Mouse (Mus musculus): ENCODE measurements around the gene Rimklb. TPM values are rescaled to one million over a fixed set of nuclear protein-coding genes. Genes with fewer than 3 reads are reported as not detected.

Gene Rimklb
- 86.5 and 87.8 TPM in 2 replicates for polyA plus RNA-seq (2015; fragmentation: Nextera tagmentation; extraction: Ambion mirVana)

DNA sequence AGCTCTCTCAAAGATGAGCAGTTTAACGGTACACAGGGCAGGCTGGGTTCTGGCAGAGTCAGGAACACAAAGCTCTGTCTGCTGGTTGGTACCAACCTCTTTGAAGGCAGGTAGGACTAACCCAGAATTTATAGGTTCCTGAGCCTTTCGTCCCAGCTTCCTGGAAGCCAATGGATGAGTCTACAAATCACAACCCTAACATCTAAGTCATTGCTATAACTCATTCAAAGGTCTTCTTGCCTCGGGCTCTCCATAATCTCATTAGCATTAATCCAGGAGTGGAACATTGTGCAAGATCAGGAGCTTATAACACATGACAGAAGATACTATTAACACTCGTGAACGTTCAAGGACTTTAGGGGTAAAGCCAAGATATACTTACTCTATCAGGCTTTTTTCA is at the start of gene Rimklb:
Gene Rimklb, minus strand, starts transcription at position 101 of the 400 bp plus-strand sequence.

DNA sequence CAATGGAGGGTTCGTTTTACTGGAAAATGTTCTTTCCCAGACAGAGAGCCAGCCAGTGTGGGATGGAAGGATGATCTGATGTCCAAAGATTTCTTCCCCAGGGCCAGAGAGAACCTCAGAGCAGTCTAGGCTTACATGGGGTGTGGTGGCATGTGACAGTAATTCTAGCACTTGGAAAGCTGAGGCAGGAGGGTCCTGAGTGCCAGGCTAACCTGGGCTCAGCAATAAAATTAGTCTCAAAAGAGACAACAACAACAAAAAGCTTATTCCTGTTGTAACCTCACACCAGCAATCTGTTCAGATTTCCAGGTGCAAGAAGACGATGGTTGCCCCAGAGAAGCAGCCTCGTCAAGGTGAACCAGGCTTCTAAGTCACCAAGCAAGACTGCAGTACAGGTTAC is 7.0 kb upstream of the Rimklb start, which contains the start of gene Mfap5:
Gene Mfap5, plus strand, starts transcription at position 301 of the 400 bp plus-strand sequence.

Other genes with a start within 250 kb of the Rimklb start
- gene Klrg1, start 215.9 kb downstream of the Rimklb start, polyA plus RNA-seq (2015; fragmentation: Nextera tagmentation; extraction: Ambion mirVana): 0.90 and 1.1 TPM in 2 replicates
- gene M6pr, start 190.0 kb downstream of the Rimklb start, polyA plus RNA-seq (2015; fragmentation: Nextera tagmentation; extraction: Ambion mirVana): 48.1 and 49.9 TPM in 2 replicates
- 19.5 and 21.6 TPM in 2 replicates for gene Phc1, start 158.2 kb downstream of the Rimklb start, polyA plus RNA-seq (2015; fragmentation: Nextera tagmentation; extraction: Ambion mirVana)
- gene Mfap5, start 7.1 kb upstream of the Rimklb start, polyA plus RNA-seq (2015; fragmentation: Nextera tagmentation; extraction: Ambion mirVana): 41.0 and 72.5 TPM in 2 replicates
- 0.15 and 0.43 TPM in 2 replicates for gene Aicda, start 55.0 kb upstream of the Rimklb start, polyA plus RNA-seq (2015; fragmentation: Nextera tagmentation; extraction: Ambion mirVana)
- gene Apobec1, start 103.7 kb upstream of the Rimklb start, polyA plus RNA-seq (2015; fragmentation: Nextera tagmentation; extraction: Ambion mirVana): 2.7 and 3.9 TPM in 2 replicates
- 0.10 TPM in 1 of 2 replicates, not detected in the other for gene Gdf3, start 111.3 kb upstream of the Rimklb start, polyA plus RNA-seq (2015; fragmentation: Nextera tagmentation; extraction: Ambion mirVana)
- not detected in 2 replicates for gene Dppa3, start 127.6 kb upstream of the Rimklb start, polyA plus RNA-seq (2015; fragmentation: Nextera tagmentation; extraction: Ambion mirVana)
- gene Nanog, start 208.7 kb upstream of the Rimklb start, polyA plus RNA-seq (2015; fragmentation: Nextera tagmentation; extraction: Ambion mirVana): 0.11 and 0.14 TPM in 2 replicates

Data from neural tube, postnatal 0 days (tissue).